Mouse (Mus musculus): ENCODE results near the gene Olfr1040. TPM values are rescaled to one million over a fixed set of nuclear protein-coding genes. Genes with fewer than 3 reads are reported as not detected.
"Not testable (repeated sequence)": the region's sequence is repeated elsewhere in the genome, so short reads cannot be mapped to it uniquely, and the experiment has no call there.

Olfr1040 gene
- total RNA-seq (2021): not detected

GRCm38 (mm10) chr2:86146632-86147031 is at the start of gene Olfr1040:
Gene Olfr1040 (minus strand): TSS chr2:86146732.
- DNase-seq (ENCODE audit: extremely low spot score in 1 of 2, low spot score in 1 of 2): no peak

- no peak for DNase-seq (ENCODE audit: extremely low spot score in 1 of 2, low spot score in 1 of 2)
These were observed 49.3 kb upstream of the Olfr1040 start for GRCm38 (mm10) chr2:86195863-86196262.

GRCm38 (mm10) chr2:86185583-86185982 is 39.1 kb upstream of the Olfr1040 start, which contains the start of gene Olfr52:
Gene Olfr52 (minus strand): TSS chr2:86185683.
- DNase-seq (ENCODE audit: extremely low spot score in 1 of 2, low spot score in 1 of 2): no peak

- DNase-seq (ENCODE audit: extremely low spot score in 1 of 2, low spot score in 1 of 2): no peak
These were observed 33.4 kb upstream of the Olfr1040 start for GRCm38 (mm10) chr2:86179950-86180349.

- DNase-seq (ENCODE audit: extremely low spot score in 1 of 2, low spot score in 1 of 2): no peak
These were observed 31.2 kb upstream of the Olfr1040 start, which contains the start of gene Olfr1044 for GRCm38 (mm10) chr2:86177720-86178119. Gene Olfr1044 (minus strand): TSS chr2:86177820.

- not testable (repeated sequence) for DNase-seq (ENCODE audit: extremely low spot score in 1 of 2, low spot score in 1 of 2)
These were observed 28.9 kb upstream of the Olfr1040 start for GRCm38 (mm10) chr2:86175422-86175821.

GRCm38 (mm10) chr2:86167422-86167821 is 20.9 kb upstream of the Olfr1040 start, which contains the start of gene Olfr1043:
Gene Olfr1043 (minus strand): TSS chr2:86167522.
- no peak for DNase-seq (ENCODE audit: extremely low spot score in 1 of 2, low spot score in 1 of 2)

GRCm38 (mm10) chr2:86161738-86162137 is 15.2 kb upstream of the Olfr1040 start, which contains the start of gene Olfr1042:
Gene Olfr1042 (minus strand): TSS chr2:86161838.
- no peak for DNase-seq (ENCODE audit: extremely low spot score in 1 of 2, low spot score in 1 of 2)

- DNase-seq (ENCODE audit: extremely low spot score in 1 of 2, low spot score in 1 of 2): no peak
These were observed 10.7 kb downstream of the Olfr1040 start, which contains the start of gene Olfr1039 for GRCm38 (mm10) chr2:86135828-86136227. Gene Olfr1039 (minus strand): TSS chr2:86135928.

Other genes starting within 250 kb of the Olfr1040 start
- gene Olfr1024, start 241.7 kb downstream of the Olfr1040 start, total RNA-seq (2021): not detected
- not detected for gene Olfr1025-ps1, start 231.5 kb downstream of the Olfr1040 start, total RNA-seq (2021)
- gene Olfr1026, start 225.2 kb downstream of the Olfr1040 start, total RNA-seq (2021): not detected
- not detected for gene Olfr1028, start 196.3 kb downstream of the Olfr1040 start, total RNA-seq (2021)
- not detected for gene Olfr1029, start 172.8 kb downstream of the Olfr1040 start, total RNA-seq (2021)
- not detected for gene Olfr1030, start 167.5 kb downstream of the Olfr1040 start, total RNA-seq (2021)
- gene Olfr1031, start 156.4 kb downstream of the Olfr1040 start, total RNA-seq (2021): not detected
- gene Olfr1032, start 141.2 kb downstream of the Olfr1040 start, total RNA-seq (2021): not detected
- gene Olfr1033, start 126.1 kb downstream of the Olfr1040 start, total RNA-seq (2021): not detected
- gene Olfr1034, start 100.9 kb downstream of the Olfr1040 start, total RNA-seq (2021): not detected
- not detected for gene Olfr1036, start 72.7 kb downstream of the Olfr1040 start, total RNA-seq (2021)
- not detected for gene Olfr1037, start 59.3 kb downstream of the Olfr1040 start, total RNA-seq (2021)
- not detected for gene Olfr1039, start 10.8 kb downstream of the Olfr1040 start, total RNA-seq (2021)
- gene Olfr1042, start 15.1 kb upstream of the Olfr1040 start, total RNA-seq (2021): not detected
- not detected for gene Olfr1043, start 20.8 kb upstream of the Olfr1040 start, total RNA-seq (2021)
- not detected for gene Olfr1044, start 31.1 kb upstream of the Olfr1040 start, total RNA-seq (2021)
- not detected for gene Olfr52, start 39.0 kb upstream of the Olfr1040 start, total RNA-seq (2021)
- not detected for gene Olfr1045, start 56.3 kb upstream of the Olfr1040 start, total RNA-seq (2021)
- gene Olfr1046, start 72.6 kb upstream of the Olfr1040 start, total RNA-seq (2021): not detected
- gene Olfr1047, start 84.7 kb upstream of the Olfr1040 start, total RNA-seq (2021): not detected
- gene Olfr1048, start 93.6 kb upstream of the Olfr1040 start, total RNA-seq (2021): not detected
- not detected for gene Olfr1049, start 111.6 kb upstream of the Olfr1040 start, total RNA-seq (2021)
- not detected for gene Olfr1051, start 132.4 kb upstream of the Olfr1040 start, total RNA-seq (2021)
- gene Olfr1052, start 145.7 kb upstream of the Olfr1040 start, total RNA-seq (2021): not detected
- not detected for gene Olfr1053, start 168.6 kb upstream of the Olfr1040 start, total RNA-seq (2021)
- not detected for gene Olfr1054, start 188.7 kb upstream of the Olfr1040 start, total RNA-seq (2021)
- not detected for gene Olfr1055, start 203.6 kb upstream of the Olfr1040 start, total RNA-seq (2021)
- not detected for gene Olfr1056, start 215.7 kb upstream of the Olfr1040 start, total RNA-seq (2021)
- gene Olfr1057, start 231.7 kb upstream of the Olfr1040 start, total RNA-seq (2021): not detected
- not detected for gene Olfr1058, start 241.8 kb upstream of the Olfr1040 start, total RNA-seq (2021)